In the genomic region with DNA sequence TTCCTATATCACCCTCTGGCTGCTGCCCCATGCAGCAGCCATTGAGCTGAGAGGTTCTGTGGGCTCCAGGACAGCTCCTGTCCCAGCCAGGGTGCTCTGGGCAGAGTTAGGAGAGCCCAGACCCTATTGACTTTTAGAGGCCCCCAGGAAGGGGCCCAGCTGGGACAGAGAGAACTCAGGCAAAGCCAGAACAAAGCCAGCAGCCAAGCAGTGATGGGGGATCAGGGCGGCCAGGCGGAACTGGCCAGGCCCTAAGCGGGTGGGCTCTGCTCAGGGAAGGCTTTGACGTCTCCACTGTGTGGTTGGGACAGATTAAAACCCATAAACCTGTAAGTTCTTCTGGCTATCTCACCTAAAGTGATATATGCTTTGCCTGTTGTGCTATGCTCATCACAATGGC, we compare ENCODE assay signal across 8 mouse cellular contexts. TPM values are rescaled to one million over a fixed set of nuclear protein-coding genes. Genes with fewer than 3 reads are reported as not detected.
DNase-seq lines count a peak whose midpoint lies in the region; ATAC-seq and TF ChIP-seq lines count a peak whose summit lies in the region.

No protein-coding gene starts in this region.

- WGBS in heart, embryonic 10.5 days = 79% methylated on average over 4 of the region's 4 CpGs
- WGBS in hindbrain, embryonic 12.5 days = 28% methylated on average over 4 of the region's 4 CpGs
- 54% methylated on average over 4 of the region's 4 CpGs for WGBS in liver, embryonic 16.5 days (ENCODE audit: insufficient replicate concordance)

- H3K4me3 ChIP-seq in heart, embryonic 10.5 days = peak overlapping the region; percentile 86
- H3K4me3 ChIP-seq in E14TG2a.4 (replicated peaks; ENCODE audit: low read length) = 0 out of 2 replicates have a peak overlapping the region, but pooled peaks have one; percentile 93
- H3K4me3 ChIP-seq in hindbrain, embryonic 12.5 days = peak overlapping the region; percentile 63
- peak overlapping the region; percentile 70 for H3K4me3 ChIP-seq in liver, embryonic 16.5 days (ENCODE audit: low read depth, low read length)

- DNase-seq in heart, embryonic 10.5 days (ENCODE audit: low spot score) = no peak
- no peak for DNase-seq in heart, adult 11 months
- no peak for DNase-seq in ovary, adult 18-20 months (ENCODE audit: low spot score)
- no peak for DNase-seq in gastrocnemius, postnatal 36 days
- DNase-seq in layer of hippocampus, postnatal 14 days (ENCODE audit: low spot score in 2 of 2) = no peak

- intact Hi-C loops in gastrocnemius, postnatal 36 days (cut with DNase I) = no loop called here

- no peak for ATAC-seq in hindbrain, embryonic 12.5 days (ENCODE audit: low FRiP score)
- ATAC-seq in liver, embryonic 16.5 days (ENCODE audit: low read depth) = no peak

- H3K27me3 ChIP-seq in heart, embryonic 10.5 days (ENCODE audit: insufficient read depth, poor library complexity, severe bottlenecking) = no peaks in the 10 kb centered on the region
- H3K27me3 ChIP-seq in E14TG2a.4 (ENCODE audit: insufficient read depth, low read length) = peaks cover 50% of the 10 kb centered on the region
- H3K27me3 ChIP-seq in hindbrain, embryonic 12.5 days = no peaks in the 10 kb centered on the region
- peaks cover 59% of the 10 kb centered on the region for H3K27me3 ChIP-seq in liver, embryonic 16.5 days (ENCODE audit: control insufficient read depth, insufficient read depth, low read depth, low read length)

- H3K9me3 ChIP-seq in heart, embryonic 10.5 days = no peaks in the 10 kb centered on the region
- no peaks in the 10 kb centered on the region for H3K9me3 ChIP-seq in E14TG2a.4 (ENCODE audit: low read length)
- H3K9me3 ChIP-seq in hindbrain, embryonic 12.5 days (replicated peaks) = no peaks in the 10 kb centered on the region
- no peaks in the 10 kb centered on the region for H3K9me3 ChIP-seq in liver, embryonic 16.5 days (replicated peaks; ENCODE audit: control insufficient read depth, low read length)

- TF ChIP-seq CTCF in E14TG2a.4 (conservative IDR thresholded peaks at IDR 0.05; ENCODE audit: low read length) = no peak

- peaks cover 70% of the 10 kb centered on the region for H3K4me1 ChIP-seq in heart, embryonic 10.5 days
- peaks cover 73% of the 10 kb centered on the region for H3K4me1 ChIP-seq in E14TG2a.4 (replicated peaks; ENCODE audit: low read depth, low read length)
- H3K4me1 ChIP-seq in hindbrain, embryonic 12.5 days = peaks cover 58% of the 10 kb centered on the region
- H3K4me1 ChIP-seq in liver, embryonic 16.5 days (ENCODE audit: control insufficient read depth, low read depth, low read length) = peaks cover 31% of the 10 kb centered on the region

- peak overlapping the region; percentile 96 for H3K4me2 ChIP-seq in hindbrain, embryonic 12.5 days (replicated peaks)
- peak overlapping the region; percentile 73 for H3K4me2 ChIP-seq in liver, embryonic 16.5 days (ENCODE audit: low read depth, low read length)

- H3K27ac ChIP-seq in heart, embryonic 10.5 days = peak overlapping the region; percentile 18; the same call in 1 of the 2 replicates
- peak overlapping the region; percentile 65 for H3K27ac ChIP-seq in hindbrain, embryonic 12.5 days
- no peak overlapping the region for H3K27ac ChIP-seq in liver, embryonic 16.5 days (ENCODE audit: low read length)

- peak overlapping the region; percentile 78 for H3K9ac ChIP-seq in hindbrain, embryonic 12.5 days
- H3K9ac ChIP-seq in liver, embryonic 16.5 days (ENCODE audit: low read depth, low read length) = no peak overlapping the region

- peaks cover 44% of the 10 kb centered on the region for H3K36me3 ChIP-seq in heart, embryonic 10.5 days
- H3K36me3 ChIP-seq in E14TG2a.4 (ENCODE audit: insufficient read depth, low read length) = peaks cover 46% of the 10 kb centered on the region
- peaks cover 16% of the 10 kb centered on the region; the same call in 1 of the 2 replicates for H3K36me3 ChIP-seq in hindbrain, embryonic 12.5 days
- no peaks in the 10 kb centered on the region; the same call in 1 of the 2 replicates for H3K36me3 ChIP-seq in liver, embryonic 16.5 days (ENCODE audit: control insufficient read depth, insufficient read depth)

RNA-seq across cellular contexts. Expression of a gene that starts 2.8 kb away (rescaled TPM):
- 48.4 and 79.0 TPM in 2 replicates for polyA plus RNA-seq in heart, embryonic 10.5 days (2016; fragmentation: Nextera tagmentation; extraction: Ambion mirVana)
- polyA plus RNA-seq in hindbrain, embryonic 12.5 days (2016; fragmentation: Nextera tagmentation; extraction: Ambion mirVana) = 61.2 and 65.2 TPM in 2 replicates
- 13.9 and 17.2 TPM in 2 replicates for polyA plus RNA-seq in liver, embryonic 16.5 days (2015; fragmentation: Nextera tagmentation; extraction: Ambion mirVana)
- 10 to 100 TPM; 20.9 to 21.5 TPM for total RNA-seq in gastrocnemius, postnatal 36 days (2021)
- 10 to 100 TPM; 33.9 to 36.7 TPM for total RNA-seq in layer of hippocampus, postnatal 14 days (2021)

RNA-seq across cellular contexts. Expression of a gene that starts 7.9 kb away (rescaled TPM):
- 3.9 and 4.2 TPM in 2 replicates for polyA plus RNA-seq in heart, embryonic 10.5 days (2016; fragmentation: Nextera tagmentation; extraction: Ambion mirVana)
- polyA plus RNA-seq in hindbrain, embryonic 12.5 days (2016; fragmentation: Nextera tagmentation; extraction: Ambion mirVana) = 5.8 and 6.7 TPM in 2 replicates
- 3.9 and 4.7 TPM in 2 replicates for polyA plus RNA-seq in liver, embryonic 16.5 days (2015; fragmentation: Nextera tagmentation; extraction: Ambion mirVana)
- total RNA-seq in gastrocnemius, postnatal 36 days (2021) = 1 to 10 TPM; 5.1 to 7.5 TPM
- total RNA-seq in layer of hippocampus, postnatal 14 days (2021) = 10 to 100 TPM; 16.0 to 18.1 TPM

RNA-seq across cellular contexts. Expression of a gene that starts 12.4 kb away (rescaled TPM):
- 68.7 and 79.5 TPM in 2 replicates for polyA plus RNA-seq in heart, embryonic 10.5 days (2016; fragmentation: Nextera tagmentation; extraction: Ambion mirVana)
- polyA plus RNA-seq in hindbrain, embryonic 12.5 days (2016; fragmentation: Nextera tagmentation; extraction: Ambion mirVana) = 80.8 and 82.4 TPM in 2 replicates
- 40.7 and 41.2 TPM in 2 replicates for polyA plus RNA-seq in liver, embryonic 16.5 days (2015; fragmentation: Nextera tagmentation; extraction: Ambion mirVana)
- total RNA-seq in gastrocnemius, postnatal 36 days (2021) = 10 to 100 TPM; 75.4 to 96.2 TPM
- total RNA-seq in layer of hippocampus, postnatal 14 days (2021) = 10 to 100 TPM; 84.9 to 96.2 TPM

RNA-seq across cellular contexts. Expression of a gene that starts 16.6 kb away (rescaled TPM):
- polyA plus RNA-seq in heart, embryonic 10.5 days (2016; fragmentation: Nextera tagmentation; extraction: Ambion mirVana) = 6.1 and 7.9 TPM in 2 replicates
- polyA plus RNA-seq in hindbrain, embryonic 12.5 days (2016; fragmentation: Nextera tagmentation; extraction: Ambion mirVana) = 5.7 and 6.8 TPM in 2 replicates
- polyA plus RNA-seq in liver, embryonic 16.5 days (2015; fragmentation: Nextera tagmentation; extraction: Ambion mirVana) = 4.2 and 4.3 TPM in 2 replicates
- 1 to 10 TPM; 6.4 to 8.1 TPM for total RNA-seq in gastrocnemius, postnatal 36 days (2021)
- 1 to 10 TPM; 5.1 to 5.2 TPM for total RNA-seq in layer of hippocampus, postnatal 14 days (2021)

RNA-seq across cellular contexts. Expression of a gene that starts 17.7 kb away (rescaled TPM):
- polyA plus RNA-seq in heart, embryonic 10.5 days (2016; fragmentation: Nextera tagmentation; extraction: Ambion mirVana) = 101 and 111 TPM in 2 replicates
- 91.1 and 104 TPM in 2 replicates for polyA plus RNA-seq in hindbrain, embryonic 12.5 days (2016; fragmentation: Nextera tagmentation; extraction: Ambion mirVana)
- polyA plus RNA-seq in liver, embryonic 16.5 days (2015; fragmentation: Nextera tagmentation; extraction: Ambion mirVana) = 46.6 and 48.2 TPM in 2 replicates
- total RNA-seq in gastrocnemius, postnatal 36 days (2021) = 10 to 100 TPM; 60.1 to 68.3 TPM
- 10 to 100 TPM; 89.1 to 96.7 TPM for total RNA-seq in layer of hippocampus, postnatal 14 days (2021)
